Mouse (Mus musculus) embryonic fibroblast, embryonic 13.5 days (primary cell): ENCODE data around the gene Dmbx1. TPM values are rescaled to one million over a fixed set of nuclear protein-coding genes. Genes with fewer than 3 reads are reported as not detected.
A peak's percentile ranks its signal among the peaks of the same experiment; 100 is the strongest.

Experiments
- H3K27ac ChIP-seq: 2 replicates; pipeline ENCODE4 v1.5.1; 2012; ENCODE audit warnings: low read length, control low read depth, inconsistent platforms; ENCODE audit not compliant: insufficient read depth
- H3K4me1 ChIP-seq: 2 replicates; pipeline ENCODE4 v1.6.1; 2011; ENCODE audit warnings: low read length; ENCODE audit not compliant: control insufficient read depth, insufficient read depth
- H3K4me3 ChIP-seq: 2 replicates; pipeline ENCODE4 v1.5.1; 2011; ENCODE audit warnings: mild to moderate bottlenecking, control low read depth, low read length; ENCODE audit not compliant: insufficient read depth
- CTCF ChIP-seq: IDR thresholded peaks from 2 replicates; pipeline ENCODE4 v1.5.1; 2011; ENCODE audit warnings: mild to moderate bottlenecking, control low read depth, low read length, moderate library complexity, borderline replicate concordance; ENCODE audit not compliant: insufficient read depth
- POLR2A ChIP-seq: IDR thresholded peaks from 2 replicates; pipeline ENCODE4 v1.6.1; 2011; ENCODE audit warnings: low read depth, mild to moderate bottlenecking, control low read depth, low read length, moderate library complexity
- polyA plus RNA-seq: library from polyadenylated mRNA; stranded (reverse); fragments of >200 nt; gene quantifications from 2 replicates; pipeline ENCODE4 v1.2.4, GENCODE M21; 2011; ENCODE audit warnings: low read depth; ENCODE audit not compliant: missing spikeins, insufficient read length

Dmbx1 gene
- polyA plus RNA-seq, 1 experiment, result not detected

GRCm38 (mm10) chr4:115922688-115923087 lies 17.0 kb downstream of the Dmbx1 start:
- no peak for TF ChIP-seq CTCF
- no peak for TF ChIP-seq POLR2A
- Histone ChIP-seq H3K27ac (no peak overlapping the region), H3K4me3 (no peak overlapping the region), H3K4me1 (peaks cover 5% of the 10 kb centered on the region; the same call in 1 of the 2 replicates)

GRCm38 (mm10) chr4:115919911-115920310 lies 19.8 kb downstream of the Dmbx1 start:
- H3K4me1 ChIP-seq, result peaks cover 5% of the 10 kb centered on the region; the same call in 1 of the 2 replicates
- TF ChIP-seq POLR2A (no peak), CTCF (no peak)
- H3K4me3 ChIP-seq, result no peak overlapping the region
- no peak overlapping the region for H3K27ac ChIP-seq

- Histone ChIP-seq H3K27ac (no peak overlapping the region), H3K4me3 (no peak overlapping the region), H3K4me1 (no peaks in the 10 kb centered on the region; the same call in 1 of the 2 replicates)
- TF ChIP-seq CTCF (no peak), POLR2A (no peak)
These were observed 28.1 kb downstream of the Dmbx1 start for GRCm38 (mm10) chr4:115911586-115911985.

- no peak for TF ChIP-seq POLR2A
- no peak for TF ChIP-seq CTCF
- no peaks in the 10 kb centered on the region; the same call in 1 of the 2 replicates for H3K4me1 ChIP-seq
- H3K4me3 ChIP-seq, result no peak overlapping the region
- no peak overlapping the region for H3K27ac ChIP-seq
These were observed 31.1 kb downstream of the Dmbx1 start for GRCm38 (mm10) chr4:115908641-115909040.

- no peaks in the 10 kb centered on the region; the same call in 1 of the 2 replicates for H3K4me1 ChIP-seq
- H3K27ac ChIP-seq, result no peak overlapping the region
- TF ChIP-seq POLR2A (no peak), CTCF (no peak)
- H3K4me3 ChIP-seq, result no peak overlapping the region
These were observed 31.7 kb downstream of the Dmbx1 start for GRCm38 (mm10) chr4:115907994-115908393.

- Histone ChIP-seq H3K4me1 (no peaks in the 10 kb centered on the region; the same call in 1 of the 2 replicates), H3K27ac (no peak overlapping the region), H3K4me3 (no peak overlapping the region)
- no peak for TF ChIP-seq CTCF
- TF ChIP-seq POLR2A, result no peak
These were observed 32.9 kb downstream of the Dmbx1 start for GRCm38 (mm10) chr4:115906791-115907190.

GRCm38 (mm10) chr4:115905701-115906100 lies 34.0 kb downstream of the Dmbx1 start:
- no peak for TF ChIP-seq CTCF
- TF ChIP-seq POLR2A, result no peak
- Histone ChIP-seq H3K27ac (no peak overlapping the region), H3K4me3 (no peak overlapping the region), H3K4me1 (no peaks in the 10 kb centered on the region; the same call in 1 of the 2 replicates)

- Histone ChIP-seq H3K4me3 (no peak overlapping the region), H3K27ac (no peak overlapping the region), H3K4me1 (no peaks in the 10 kb centered on the region; the same call in 1 of the 2 replicates)
- TF ChIP-seq CTCF (no peak), POLR2A (no peak)
These were observed 35.4 kb downstream of the Dmbx1 start for GRCm38 (mm10) chr4:115904375-115904774.

GRCm38 (mm10) chr4:115902816-115903215 lies 36.9 kb downstream of the Dmbx1 start:
- no peaks in the 10 kb centered on the region for H3K4me1 ChIP-seq
- no peak overlapping the region for H3K4me3 ChIP-seq
- TF ChIP-seq POLR2A (no peak), CTCF (peak; percentile 32; the same call in 1 of the 2 replicates)
- no peak overlapping the region for H3K27ac ChIP-seq

GRCm38 (mm10) chr4:115897901-115898631 lies 41.7 kb downstream of the Dmbx1 start:
- Histone ChIP-seq H3K4me1 (no peaks in the 10 kb centered on the region), H3K27ac (no peak overlapping the region), H3K4me3 (no peak overlapping the region)
- TF ChIP-seq CTCF (no peak), POLR2A (no peak)

- H3K27ac ChIP-seq, result no peak overlapping the region
- TF ChIP-seq CTCF (no peak), POLR2A (no peak)
- no peak overlapping the region for H3K4me3 ChIP-seq
These were observed 45.4 kb downstream of the Dmbx1 start for GRCm38 (mm10) chr4:115894281-115894680.

More at GRCm38 (mm10) chr4:115894281-115894680, 45.4 kb downstream of the Dmbx1 start:
- H3K4me1 ChIP-seq, result no peaks in the 10 kb centered on the region
